Mouse (Mus musculus) cerebellum, adult 2 months (tissue): ENCODE data around the gene Dao.

Source experiments
- CTCF ChIP-seq: fragments of 200-500 bp; IDR thresholded peaks from 2 replicates; pipeline ENCODE4 v1.5.1; 2011; ENCODE audit warnings: low read depth, mild to moderate bottlenecking, control low read depth, low read length, moderate library complexity, borderline replicate concordance; ENCODE audit not compliant: insufficient read depth
- POLR2A ChIP-seq: fragments of 200-500 bp; IDR thresholded peaks from 2 replicates; pipeline ENCODE4 v1.6.1; 2011; ENCODE audit warnings: low read length, control low read depth, borderline replicate concordance; ENCODE audit not compliant: insufficient read depth

DNA sequence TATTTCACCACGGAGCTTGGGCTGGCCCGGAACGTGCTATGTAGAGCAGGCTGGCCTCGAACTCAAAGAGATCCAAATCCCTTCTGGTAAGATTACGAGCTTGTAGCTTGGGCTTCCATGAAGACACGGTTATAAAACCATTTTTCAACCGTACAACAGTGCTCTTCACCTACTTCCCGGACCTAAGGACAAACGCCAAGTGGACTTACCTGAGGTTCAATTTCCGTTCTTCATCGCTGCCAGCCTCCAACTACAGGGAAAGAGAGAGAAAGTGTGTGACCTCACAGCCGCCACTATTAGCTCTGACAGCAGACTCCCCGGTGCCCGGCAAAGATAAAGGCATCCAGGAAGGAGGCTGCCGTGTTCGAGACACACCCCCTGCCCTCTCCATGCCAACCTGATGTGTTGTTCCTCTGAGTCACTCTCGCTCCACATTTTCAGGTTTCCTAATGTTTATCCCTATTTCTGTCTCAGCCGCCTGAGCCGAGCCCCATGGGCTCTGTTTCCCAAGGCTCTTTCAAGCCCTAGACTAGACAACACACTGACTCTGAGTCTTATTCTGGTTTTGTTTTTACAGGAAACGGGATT lies 14.0 kb upstream of the Dao start:
- TF ChIP-seq POLR2A, result no peak
- TF ChIP-seq CTCF, result no peak
